Mouse (Mus musculus): ENCODE measurements around the gene Lsamp. TPM values are rescaled to one million over a fixed set of nuclear protein-coding genes. Genes with fewer than 3 reads are reported as not detected.

Lsamp gene
- polyA plus RNA-seq, 1 experiment, result not detected

DNA sequence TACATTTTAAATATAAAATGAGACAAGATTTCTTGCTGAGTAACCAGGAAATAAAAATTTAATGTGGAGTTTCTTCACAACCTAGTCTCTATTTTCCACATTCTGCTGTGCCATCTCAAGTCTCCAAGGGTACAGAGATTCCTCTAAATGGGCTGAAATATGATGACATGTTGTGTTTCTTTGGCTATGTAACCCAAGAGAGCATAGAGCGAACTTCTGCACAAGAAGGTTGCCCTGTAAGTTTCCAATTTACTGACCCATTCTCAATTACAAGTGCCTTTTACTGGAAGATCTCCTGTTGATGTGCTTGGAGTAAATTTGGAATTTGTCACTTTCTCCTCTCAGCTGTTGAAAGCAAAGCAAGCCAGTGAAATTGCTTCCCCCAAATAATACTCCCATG lies 571.4 kb downstream of the Lsamp start:
- no peak overlapping the region for H3K4me2 ChIP-seq (ENCODE audit: low read depth)
- no peaks in the 10 kb centered on the region for H3K36me3 ChIP-seq (ENCODE audit: control insufficient read depth, insufficient read depth)
- no peaks in the 10 kb centered on the region for H3K27me3 ChIP-seq (ENCODE audit: control insufficient read depth, insufficient read depth, insufficient read length)
- H3ac ChIP-seq (ENCODE audit: control insufficient read depth, insufficient read length), result no peak overlapping the region
- H3K4me3 ChIP-seq, result no peak overlapping the region
- TF ChIP-seq CEBPB (IDR thresholded peaks at IDR 0.05; ENCODE audit: insufficient read depth, poor library complexity, severe bottlenecking) (no peak), MYOG (IDR thresholded peaks at IDR 0.05; ENCODE audit: control insufficient read depth in 1 of 3, insufficient read depth in 1 of 3, insufficient read length in 2 of 3, low read depth in 2 of 3) (no peak), POLR2A (IDR thresholded peaks at IDR 0.05; ENCODE audit: insufficient read length, low read depth) (no peak), SRF (IDR thresholded peaks at IDR 0.05; ENCODE audit: control insufficient read depth, insufficient read length, low read depth) (no peak), MYOD1 (IDR thresholded peaks at IDR 0.05; ENCODE audit: control insufficient read depth in 1 of 3, insufficient read length in 2 of 3, low read depth in 2 of 3) (no peak), POLR2AphosphoS2 (IDR thresholded peaks at IDR 0.05; ENCODE audit: insufficient read length, low read depth) (no peak), REST (IDR thresholded peaks at IDR 0.05; ENCODE audit: insufficient read depth, insufficient read length) (no peak), TCF12 (IDR thresholded peaks at IDR 0.05; ENCODE audit: insufficient read depth, poor library complexity, severe bottlenecking) (no peak), MAX (IDR thresholded peaks at IDR 0.05; ENCODE audit: low read depth) (no peak), E2F4 (IDR thresholded peaks at IDR 0.05; ENCODE audit: insufficient read depth) (no peak), USF1 (IDR thresholded peaks at IDR 0.05; ENCODE audit: low read depth) (no peak)
- H3K79me2 ChIP-seq (ENCODE audit: control insufficient read depth, insufficient read depth), result no peaks in the 10 kb centered on the region

DNA sequence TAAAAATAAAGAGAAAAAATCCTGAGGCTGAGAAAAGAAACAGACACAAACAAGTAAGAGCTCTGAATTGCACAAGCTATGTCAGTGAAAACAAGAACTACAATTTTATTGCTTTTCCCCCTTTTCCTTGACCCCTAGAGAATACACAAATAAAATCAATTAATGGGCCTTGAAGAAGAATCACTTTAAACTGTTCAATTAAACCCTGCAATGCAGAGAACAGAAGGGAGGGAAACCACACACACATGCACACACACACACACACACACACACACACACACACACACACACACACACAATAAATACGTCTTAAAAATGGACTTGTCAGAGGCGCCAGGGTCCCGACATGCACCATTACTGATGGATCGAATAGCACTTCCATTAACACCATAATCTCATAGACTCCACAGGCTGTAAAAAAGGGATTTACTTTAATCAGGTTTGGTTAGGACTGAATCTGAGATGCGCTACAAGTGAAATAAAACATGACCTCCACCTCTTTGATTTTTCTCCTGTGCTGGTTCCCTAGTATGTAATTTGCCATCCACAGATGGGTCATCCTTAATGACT lies 573.6 kb downstream of the Lsamp start:
- no peaks in the 10 kb centered on the region for H3K79me2 ChIP-seq (ENCODE audit: control insufficient read depth, insufficient read depth)
- H3K27me3 ChIP-seq (ENCODE audit: control insufficient read depth, insufficient read depth, insufficient read length), result no peaks in the 10 kb centered on the region
- H3K4me2 ChIP-seq (ENCODE audit: low read depth), result no peak overlapping the region
- TF ChIP-seq USF1 (IDR thresholded peaks at IDR 0.05; ENCODE audit: low read depth), result no peak
- TF ChIP-seq CEBPB (IDR thresholded peaks at IDR 0.05; ENCODE audit: insufficient read depth, poor library complexity, severe bottlenecking), result no peak
- no peak for TF ChIP-seq POLR2AphosphoS2 (IDR thresholded peaks at IDR 0.05; ENCODE audit: insufficient read length, low read depth)
- no peak for TF ChIP-seq POLR2A (IDR thresholded peaks at IDR 0.05; ENCODE audit: insufficient read length, low read depth)
- no peak for TF ChIP-seq TCF3 (IDR thresholded peaks at IDR 0.05; ENCODE audit: insufficient read length, low read depth)
- no peak for TF ChIP-seq TCF12 (IDR thresholded peaks at IDR 0.05; ENCODE audit: insufficient read depth, poor library complexity, severe bottlenecking)
- H3K4me3 ChIP-seq, result no peak overlapping the region
- no peaks in the 10 kb centered on the region for H3K36me3 ChIP-seq (ENCODE audit: control insufficient read depth, insufficient read depth)
- no peak overlapping the region for H3ac ChIP-seq (ENCODE audit: control insufficient read depth, insufficient read length)

DNA sequence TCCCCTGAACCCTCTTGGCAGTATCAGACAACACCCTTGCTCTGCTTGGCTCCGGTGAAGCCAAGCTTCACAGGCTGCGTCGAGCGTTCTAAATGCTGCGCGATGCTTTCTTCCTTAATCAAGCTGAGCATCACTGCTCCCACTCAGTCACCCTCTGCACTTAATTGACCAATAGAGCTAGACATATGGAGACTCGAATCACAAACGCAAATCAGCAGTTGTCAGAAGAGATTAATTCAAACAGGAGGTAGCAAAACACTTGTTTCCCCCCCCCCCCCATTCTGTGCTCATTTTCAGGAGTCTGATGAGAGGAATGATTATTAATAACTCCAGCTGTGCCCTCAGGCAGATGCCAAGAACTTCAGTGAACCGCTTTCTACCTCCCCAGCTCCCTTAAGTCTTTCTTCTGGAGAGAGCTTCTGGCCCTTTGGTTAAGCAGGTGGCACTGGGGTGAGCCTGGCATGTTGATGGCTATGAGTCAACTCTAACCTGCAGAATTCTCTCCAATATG lies 583.3 kb downstream of the Lsamp start:
- H3ac ChIP-seq (ENCODE audit: control insufficient read depth, insufficient read length), result no peak overlapping the region
- H3K4me3 ChIP-seq, result no peak overlapping the region
- no peak for TF ChIP-seq CEBPB (IDR thresholded peaks at IDR 0.05; ENCODE audit: insufficient read depth, poor library complexity, severe bottlenecking)
- no peak for TF ChIP-seq REST (IDR thresholded peaks at IDR 0.05; ENCODE audit: insufficient read depth, insufficient read length)
- TF ChIP-seq POLR2AphosphoS2 (IDR thresholded peaks at IDR 0.05; ENCODE audit: insufficient read length, low read depth), result no peak
- H3K36me3 ChIP-seq (ENCODE audit: control insufficient read depth, insufficient read depth), result no peaks in the 10 kb centered on the region
- no peaks in the 10 kb centered on the region for H3K27me3 ChIP-seq (ENCODE audit: control insufficient read depth, insufficient read depth, insufficient read length)
- no peaks in the 10 kb centered on the region for H3K79me2 ChIP-seq (ENCODE audit: control insufficient read depth, insufficient read depth)
- no peak overlapping the region for H3K4me2 ChIP-seq (ENCODE audit: low read depth)

DNA sequence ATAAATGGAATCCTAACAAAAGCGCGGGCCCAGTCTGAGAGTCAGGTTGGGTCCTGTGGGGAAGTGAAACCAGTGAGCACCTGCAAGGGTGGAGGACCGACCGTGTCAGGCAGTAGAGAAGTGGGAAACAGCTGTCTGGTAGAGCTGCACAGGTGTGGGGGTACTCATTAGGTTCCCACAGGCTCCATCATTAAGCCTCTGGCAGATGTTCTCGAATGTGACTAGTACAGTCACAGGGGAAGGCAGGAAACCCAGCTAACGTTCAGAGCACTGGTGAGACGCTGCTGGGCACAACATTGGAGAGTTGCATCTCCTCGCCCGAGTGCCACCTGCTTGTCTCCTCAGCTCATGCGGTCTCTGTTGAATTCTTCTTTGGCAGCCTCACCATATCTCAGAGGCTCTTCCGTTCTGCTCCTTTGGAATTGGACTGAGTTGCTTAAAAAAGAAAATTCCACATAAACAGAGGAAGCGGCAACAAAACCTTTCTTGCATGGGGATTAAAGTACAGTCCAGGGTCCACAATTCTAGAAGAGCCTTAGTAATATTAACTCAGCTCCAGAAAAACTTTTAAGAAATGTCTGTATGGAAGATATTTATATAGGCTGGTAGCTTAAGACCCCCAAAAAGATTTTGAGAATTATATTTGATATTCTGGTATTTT lies 588.1 kb downstream of the Lsamp start:
- TF ChIP-seq SRF (IDR thresholded peaks at IDR 0.05; ENCODE audit: control insufficient read depth, insufficient read length, low read depth), result no peak
- TF ChIP-seq MAX (IDR thresholded peaks at IDR 0.05; ENCODE audit: low read depth), result no peak
- TF ChIP-seq CEBPB (IDR thresholded peaks at IDR 0.05; ENCODE audit: insufficient read depth, poor library complexity, severe bottlenecking), result no peak
- TF ChIP-seq E2F4 (IDR thresholded peaks at IDR 0.05; ENCODE audit: insufficient read depth), result no peak
- no peak for TF ChIP-seq MYOG (IDR thresholded peaks at IDR 0.05; ENCODE audit: control insufficient read depth in 1 of 3, insufficient read depth in 1 of 3, insufficient read length in 2 of 3, low read depth in 2 of 3)
- no peak for TF ChIP-seq POLR2AphosphoS2 (IDR thresholded peaks at IDR 0.05; ENCODE audit: insufficient read length, low read depth)
- no peak for TF ChIP-seq TCF12 (IDR thresholded peaks at IDR 0.05; ENCODE audit: insufficient read depth, poor library complexity, severe bottlenecking)
- TF ChIP-seq REST (IDR thresholded peaks at IDR 0.05; ENCODE audit: insufficient read depth, insufficient read length), result no peak
- no peak for TF ChIP-seq TCF3 (IDR thresholded peaks at IDR 0.05; ENCODE audit: insufficient read length, low read depth)
- TF ChIP-seq POLR2A (IDR thresholded peaks at IDR 0.05; ENCODE audit: insufficient read length, low read depth), result no peak
- no peak for TF ChIP-seq MYOD1 (IDR thresholded peaks at IDR 0.05; ENCODE audit: control insufficient read depth in 1 of 3, insufficient read length in 2 of 3, low read depth in 2 of 3)
- no peak for TF ChIP-seq USF1 (IDR thresholded peaks at IDR 0.05; ENCODE audit: low read depth)
- H3K4me2 ChIP-seq (ENCODE audit: low read depth), result no peak overlapping the region
- H3K36me3 ChIP-seq (ENCODE audit: control insufficient read depth, insufficient read depth), result no peaks in the 10 kb centered on the region
- no peak overlapping the region for H3ac ChIP-seq (ENCODE audit: control insufficient read depth, insufficient read length)
- H3K27me3 ChIP-seq (ENCODE audit: control insufficient read depth, insufficient read depth, insufficient read length), result no peaks in the 10 kb centered on the region
- no peaks in the 10 kb centered on the region for H3K79me2 ChIP-seq (ENCODE audit: control insufficient read depth, insufficient read depth)
- H3K4me3 ChIP-seq, result no peak overlapping the region

DNA sequence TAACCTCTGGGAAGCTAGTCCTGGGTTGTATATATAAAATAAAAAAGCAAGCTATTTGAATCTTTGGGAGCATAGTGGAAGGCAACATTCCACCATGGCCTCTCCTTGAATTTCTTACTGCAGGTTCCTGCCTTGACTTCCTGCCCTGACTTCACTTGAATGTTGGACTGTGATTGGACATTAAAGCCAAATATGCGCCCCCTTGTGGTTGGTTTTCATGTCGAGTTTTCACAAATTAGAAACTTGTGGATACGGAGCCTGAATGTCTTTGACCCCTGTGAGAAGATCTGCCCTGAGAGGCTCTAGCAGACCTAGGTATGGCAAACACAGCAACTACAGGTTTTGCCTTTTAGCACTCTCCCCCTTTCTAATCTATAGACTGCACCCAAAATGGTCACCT lies 597.9 kb downstream of the Lsamp start:
- Histone ChIP-seq H3K36me3 (ENCODE audit: control insufficient read depth, insufficient read depth) (no peaks in the 10 kb centered on the region), H3K4me3 (no peak overlapping the region), H3ac (ENCODE audit: control insufficient read depth, insufficient read length) (no peak overlapping the region), H3K4me2 (ENCODE audit: low read depth) (no peak overlapping the region), H3K27me3 (ENCODE audit: control insufficient read depth, insufficient read depth, insufficient read length) (no peaks in the 10 kb centered on the region), H3K79me2 (ENCODE audit: control insufficient read depth, insufficient read depth) (no peaks in the 10 kb centered on the region)
- TF ChIP-seq MYOG (IDR thresholded peaks at IDR 0.05; ENCODE audit: control insufficient read depth in 1 of 3, insufficient read depth in 1 of 3, insufficient read length in 2 of 3, low read depth in 2 of 3) (no peak), TCF12 (IDR thresholded peaks at IDR 0.05; ENCODE audit: insufficient read depth, poor library complexity, severe bottlenecking) (no peak), TCF3 (IDR thresholded peaks at IDR 0.05; ENCODE audit: insufficient read length, low read depth) (no peak), REST (IDR thresholded peaks at IDR 0.05; ENCODE audit: insufficient read depth, insufficient read length) (no peak), MAX (IDR thresholded peaks at IDR 0.05; ENCODE audit: low read depth) (no peak), CEBPB (IDR thresholded peaks at IDR 0.05; ENCODE audit: insufficient read depth, poor library complexity, severe bottlenecking) (no peak), MYOD1 (IDR thresholded peaks at IDR 0.05; ENCODE audit: control insufficient read depth in 1 of 3, insufficient read length in 2 of 3, low read depth in 2 of 3) (no peak), POLR2A (IDR thresholded peaks at IDR 0.05; ENCODE audit: insufficient read length, low read depth) (no peak), USF1 (IDR thresholded peaks at IDR 0.05; ENCODE audit: low read depth) (no peak), SRF (IDR thresholded peaks at IDR 0.05; ENCODE audit: control insufficient read depth, insufficient read length, low read depth) (no peak), E2F4 (IDR thresholded peaks at IDR 0.05; ENCODE audit: insufficient read depth) (no peak), POLR2AphosphoS2 (IDR thresholded peaks at IDR 0.05; ENCODE audit: insufficient read length, low read depth) (no peak)
